Mouse (Mus musculus) G1E (cell line): ENCODE measurements at regions not wholly inside any gene's neighbourhood (a gene's known extent, or its start where the extent isn't known, plus 50 kb on each side); places are given as distances from the start of the nearest gene placed in this dataset.

Source experiments
- ATAC-seq: 2 replicates; pipeline ENCODE4 v1.8.0; 2016; ENCODE audit warnings: mild to moderate bottlenecking; ENCODE audit not compliant: insufficient number of reproducible peaks, poor library complexity, low FRiP score, severe bottlenecking; ENCODE audit errors: extremely low read depth
- DNase-seq: peaks from one replicate; pipeline ENCODE4 v3.0.0; 2012; ENCODE audit warnings: low spot score
- H3K27me3 ChIP-seq: 2 replicates; pipeline ENCODE4 v1.6.1; 2012; ENCODE audit warnings: mild to moderate bottlenecking, low read length, inconsistent platforms; ENCODE audit not compliant: insufficient read depth
- H3K36me3 ChIP-seq: replicated peaks from 2 replicates; pipeline ENCODE3; 2012; ENCODE audit warnings: mild to moderate bottlenecking, inconsistent platforms
- H3K4me1 ChIP-seq: 2 replicates; pipeline ENCODE4 v1.6.1; 2012; ENCODE audit warnings: low read depth, low read length, inconsistent platforms, mixed read lengths; ENCODE audit not compliant: insufficient read depth
- H3K4me3 ChIP-seq: 2 replicates; pipeline ENCODE4 v1.5.1; 2012; ENCODE audit warnings: low read depth, mild to moderate bottlenecking, inconsistent platforms, low read length, moderate library complexity, mixed read lengths
- H3K9me3 ChIP-seq: replicated peaks from 2 replicates; pipeline ENCODE4 v1.6.1; 2012; ENCODE audit warnings: inconsistent platforms
- CTCF ChIP-seq: IDR thresholded peaks from 2 replicates; pipeline ENCODE4 v1.5.1; 2012; ENCODE audit warnings: low read depth, low read length, inconsistent platforms, mixed read lengths
- GATA1 ChIP-seq: IDR thresholded peaks from 2 replicates; pipeline ENCODE4 v1.6.1; 2012; ENCODE audit warnings: borderline replicate concordance, low read length, inconsistent platforms, mixed read lengths
- GATA2 ChIP-seq: IDR thresholded peaks from 2 replicates; pipeline ENCODE4 v1.6.1; 2012; ENCODE audit warnings: low read depth, low read length, inconsistent platforms, borderline replicate concordance
- POLR2AphosphoS5 ChIP-seq: IDR thresholded peaks from 2 replicates; pipeline ENCODE4 v1.6.1; 2012; ENCODE audit warnings: low read depth, low read length, inconsistent platforms; ENCODE audit not compliant: insufficient replicate concordance
- TAL1 ChIP-seq: conservative IDR thresholded peaks from 2 replicates; pipeline ENCODE4 v1.6.1; 2012; ENCODE audit warnings: low read depth, low read length, inconsistent platforms, mixed read lengths

- TF ChIP-seq GATA1 (no peak), TAL1 (no peak), CTCF (no peak), POLR2AphosphoS5 (no peak), GATA2 (no peak)
These were observed 240.9 kb upstream of the Stt3b start for GRCm38 (mm10) chr9:115551080-115551479.

GRCm38 (mm10) chr9:115551501-115551900, 241.3 kb upstream of the Stt3b start:
- DNase-seq (no peak), ATAC-seq (no peak)
- Histone ChIP-seq H3K36me3 (no peaks in the 10 kb centered on the region), H3K4me1 (no peaks in the 10 kb centered on the region), H3K27me3 (no peaks in the 10 kb centered on the region), H3K4me3 (no peak overlapping the region), H3K9me3 (peaks cover 62% of the 10 kb centered on the region)
- TF ChIP-seq POLR2AphosphoS5, result no peak
- no peak for TF ChIP-seq GATA2
- no peak for TF ChIP-seq GATA1
- no peak for TF ChIP-seq TAL1

More at GRCm38 (mm10) chr9:115551080-115551479, 240.9 kb upstream of the Stt3b start:
- H3K36me3 ChIP-seq, result no peaks in the 10 kb centered on the region
- no peaks in the 10 kb centered on the region for H3K4me1 ChIP-seq
- no peak for ATAC-seq
- H3K4me3 ChIP-seq, result no peak overlapping the region
- no peak for DNase-seq
- no peaks in the 10 kb centered on the region for H3K27me3 ChIP-seq
- peaks cover 63% of the 10 kb centered on the region for H3K9me3 ChIP-seq

- no peaks in the 10 kb centered on the region for H3K36me3 ChIP-seq
- no peak overlapping the region for H3K4me3 ChIP-seq
- ATAC-seq, result no peak
- no peaks in the 10 kb centered on the region for H3K4me1 ChIP-seq
- TF ChIP-seq CTCF, result no peak
- H3K27me3 ChIP-seq, result no peaks in the 10 kb centered on the region
- H3K9me3 ChIP-seq, result peaks cover 65% of the 10 kb centered on the region
- DNase-seq, result no peak
These were observed 247.9 kb upstream of the Stt3b start for GRCm38 (mm10) chr9:115558131-115558530.

- Histone ChIP-seq H3K27me3 (no peaks in the 10 kb centered on the region), H3K9me3 (peaks cover 63% of the 10 kb centered on the region), H3K4me1 (no peaks in the 10 kb centered on the region), H3K4me3 (no peak overlapping the region), H3K36me3 (no peaks in the 10 kb centered on the region)
- no peak for TF ChIP-seq GATA1
- no peak for TF ChIP-seq GATA2
- no peak for TF ChIP-seq TAL1
- TF ChIP-seq CTCF, result no peak
- TF ChIP-seq POLR2AphosphoS5, result no peak
- DNase-seq (no peak), ATAC-seq (no peak)
These were observed 249.3 kb upstream of the Stt3b start for GRCm38 (mm10) chr9:115559521-115559920.

GRCm38 (mm10) chr9:115561207-115561606, 251.0 kb upstream of the Stt3b start:
- no peak for DNase-seq
- no peaks in the 10 kb centered on the region for H3K36me3 ChIP-seq
- H3K4me1 ChIP-seq, result no peaks in the 10 kb centered on the region
- peaks cover 55% of the 10 kb centered on the region for H3K9me3 ChIP-seq
- no peak overlapping the region for H3K4me3 ChIP-seq
- no peaks in the 10 kb centered on the region for H3K27me3 ChIP-seq
- no peak for ATAC-seq
- TF ChIP-seq GATA1, result no peak
- no peak for TF ChIP-seq GATA2
- TF ChIP-seq CTCF, result no peak
- TF ChIP-seq TAL1, result no peak
- no peak for TF ChIP-seq POLR2AphosphoS5

GRCm38 (mm10) chr9:115562783-115563182, 252.6 kb upstream of the Stt3b start:
- Histone ChIP-seq H3K4me1 (no peaks in the 10 kb centered on the region), H3K36me3 (no peaks in the 10 kb centered on the region), H3K9me3 (peaks cover 51% of the 10 kb centered on the region), H3K4me3 (no peak overlapping the region), H3K27me3 (no peaks in the 10 kb centered on the region)
- TF ChIP-seq CTCF (no peak), GATA1 (no peak), POLR2AphosphoS5 (no peak), GATA2 (no peak), TAL1 (no peak)
- ATAC-seq, result no peak
- no peak for DNase-seq

- H3K4me3 ChIP-seq, result no peak overlapping the region
- ATAC-seq (no peak), DNase-seq (no peak)
- H3K4me1 ChIP-seq, result no peaks in the 10 kb centered on the region
- H3K9me3 ChIP-seq, result peaks cover 50% of the 10 kb centered on the region
- H3K27me3 ChIP-seq, result no peaks in the 10 kb centered on the region
- no peaks in the 10 kb centered on the region for H3K36me3 ChIP-seq
- TF ChIP-seq POLR2AphosphoS5 (no peak), TAL1 (no peak), GATA2 (no peak), CTCF (no peak), GATA1 (no peak)
These were observed 254.1 kb upstream of the Stt3b start for GRCm38 (mm10) chr9:115564366-115564765.
